Mouse (Mus musculus) heart, adult 11 months (tissue): ENCODE measurements around the gene Jkamp.

Source experiments
- DNase-seq: peaks from one replicate; pipeline ENCODE4 v3.0.0; 2022

Jkamp gene

GRCm38 (mm10) chr12:72089802-72090201 lies 4.4 kb downstream of the Jkamp start:
- peak; percentile 51 for DNase-seq

- peak; percentile 71 for DNase-seq
These were observed 11.6 kb downstream of the Jkamp start for GRCm38 (mm10) chr12:72096966-72097365.

- peak; percentile 61 for DNase-seq
These were observed 17.4 kb downstream of the Jkamp start for GRCm38 (mm10) chr12:72102776-72103175.

- DNase-seq: peak; percentile 74
These were observed 18.6 kb downstream of the Jkamp start for GRCm38 (mm10) chr12:72104027-72104426.

- DNase-seq: peak; percentile 91
These were observed 19.3 kb downstream of the Jkamp start for GRCm38 (mm10) chr12:72104525-72105281.

GRCm38 (mm10) chr12:72115126-72115525 lies 29.7 kb downstream of the Jkamp start:
- DNase-seq: peak; percentile 82

GRCm38 (mm10) chr12:72115686-72116345 lies 30.4 kb downstream of the Jkamp start:
- peak; percentile 76 for DNase-seq

GRCm38 (mm10) chr12:72129203-72129602 lies 43.8 kb downstream of the Jkamp start:
- DNase-seq: no peak

GRCm38 (mm10) chr12:72150786-72151185 lies 65.4 kb downstream of the Jkamp start:
- DNase-seq: no peak
